Mouse (Mus musculus): ENCODE data around the gene Defb46. TPM values are rescaled to one million over a fixed set of nuclear protein-coding genes. Genes with fewer than 3 reads are reported as not detected.

Gene Defb46
- total RNA-seq (2021): not detected
- long read RNA-seq, experiment 1: 0 reads
- long read RNA-seq, experiment 2: 0 reads

DNA sequence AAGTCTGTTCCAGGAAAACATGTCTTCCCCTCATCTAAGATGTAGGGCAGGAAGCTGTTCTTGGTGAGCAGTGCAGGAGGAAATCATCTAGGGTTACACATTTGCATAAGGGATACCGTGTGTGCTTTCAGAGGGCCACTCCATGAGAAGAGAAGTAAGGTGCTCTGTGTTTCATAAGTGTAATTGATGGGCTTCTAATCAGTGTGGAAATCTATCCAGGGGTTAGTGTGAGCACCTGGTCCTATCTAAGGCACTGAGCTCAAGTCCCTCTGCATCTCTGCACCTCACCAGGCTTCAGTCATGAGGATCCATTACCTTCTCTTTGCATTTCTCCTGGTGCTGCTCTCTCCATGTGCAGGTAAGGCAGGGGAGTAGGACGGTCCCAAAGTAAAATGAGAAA is at the start of gene Defb46:
TSS of gene Defb46 (plus strand) at position 301 of the 400 bp plus-strand sequence.
- no peak for DNase-seq (ENCODE audit: low spot score in 2 of 2)

DNA sequence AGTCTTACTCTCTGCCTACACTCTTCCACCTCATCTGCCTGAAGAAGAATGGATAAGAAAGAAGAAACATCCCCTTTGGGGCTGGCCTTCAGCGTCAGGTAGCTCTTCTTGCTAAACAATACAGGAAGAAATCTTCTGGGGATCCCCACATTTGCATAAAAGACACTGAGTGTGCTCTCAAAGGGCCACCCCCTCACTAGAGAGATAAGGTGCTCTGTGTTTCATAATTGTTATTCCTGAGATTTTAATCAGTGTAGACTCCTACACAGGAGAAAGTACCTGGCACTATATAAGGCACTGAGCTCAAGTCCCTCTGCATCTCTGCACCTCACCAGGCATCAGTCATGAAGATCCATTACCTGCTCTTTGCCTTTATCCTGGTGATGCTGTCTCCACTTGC is 14.6 kb upstream of the Defb46 start, which contains the start of gene Defb6:
TSS of gene Defb6 (plus strand) at position 318 of the 400 bp plus-strand sequence.
- no peak for DNase-seq (ENCODE audit: low spot score in 2 of 2)

DNA sequence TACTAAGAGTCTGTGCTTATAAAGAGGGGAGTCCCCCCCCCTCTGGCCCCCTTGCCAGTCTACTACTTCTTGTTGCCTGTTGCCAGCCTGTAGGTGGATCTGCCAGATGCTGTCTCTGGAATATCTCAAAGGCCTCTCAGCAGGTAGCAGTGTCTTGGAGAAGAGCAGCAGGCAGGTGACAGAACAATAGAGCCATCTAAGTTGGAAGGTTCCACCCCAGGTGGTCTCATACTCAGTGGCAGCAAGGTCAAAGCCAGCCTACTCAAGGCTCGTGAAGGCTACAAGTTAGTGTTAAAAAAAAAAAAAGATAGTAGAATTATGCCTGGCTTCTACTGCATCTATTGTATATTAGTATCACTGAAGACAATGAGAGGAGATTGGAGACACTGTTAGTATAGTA is 1.6 kb upstream of the Defb46 start:
- DNase-seq (ENCODE audit: low spot score in 2 of 2): no peak

DNA sequence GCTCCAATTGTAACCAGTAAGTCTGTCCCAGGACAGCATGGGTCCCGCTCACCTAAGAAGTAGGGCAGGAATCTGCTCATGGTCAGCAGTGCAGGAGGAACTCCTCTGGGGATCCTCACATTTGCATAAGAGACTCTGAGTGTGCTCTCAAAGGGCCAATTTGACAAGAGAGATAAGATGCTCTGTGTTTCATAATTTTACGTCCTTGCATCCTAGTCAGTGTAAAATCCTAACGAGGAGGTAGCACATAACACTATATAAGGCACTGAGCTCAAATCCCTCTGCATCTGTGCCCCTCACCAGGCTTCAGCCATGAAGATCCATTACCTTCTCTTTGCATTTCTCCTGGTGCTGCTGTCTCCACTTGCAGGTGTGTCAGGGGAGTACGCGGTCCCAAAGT is 7.6 kb downstream of the Defb46 start, which contains the start of gene Defb5:
TSS of gene Defb5 (plus strand) at position 301 of the 400 bp plus-strand sequence.
- no peak for DNase-seq (ENCODE audit: low spot score in 2 of 2)

DNA sequence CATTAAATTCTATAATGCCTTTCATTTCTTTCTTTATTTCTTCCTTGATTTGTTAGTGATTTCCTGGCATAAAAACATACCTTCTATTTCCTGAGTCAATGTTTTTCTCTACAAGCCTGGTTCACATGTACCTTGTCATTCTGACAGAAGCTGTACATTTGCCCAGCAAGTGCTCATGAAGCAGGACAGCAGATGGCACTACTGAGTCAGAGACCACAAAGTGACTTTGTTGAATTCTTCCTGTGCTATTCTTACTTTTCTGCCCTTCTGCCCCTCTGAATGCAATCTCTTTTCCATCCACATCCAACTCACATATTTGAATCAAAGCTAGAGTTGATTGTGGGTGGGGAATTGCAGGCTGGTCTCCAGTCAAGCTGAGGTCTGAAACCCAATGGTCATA is 18.4 kb downstream of the Defb46 start:
- no peak for DNase-seq (ENCODE audit: low spot score in 2 of 2)

DNA sequence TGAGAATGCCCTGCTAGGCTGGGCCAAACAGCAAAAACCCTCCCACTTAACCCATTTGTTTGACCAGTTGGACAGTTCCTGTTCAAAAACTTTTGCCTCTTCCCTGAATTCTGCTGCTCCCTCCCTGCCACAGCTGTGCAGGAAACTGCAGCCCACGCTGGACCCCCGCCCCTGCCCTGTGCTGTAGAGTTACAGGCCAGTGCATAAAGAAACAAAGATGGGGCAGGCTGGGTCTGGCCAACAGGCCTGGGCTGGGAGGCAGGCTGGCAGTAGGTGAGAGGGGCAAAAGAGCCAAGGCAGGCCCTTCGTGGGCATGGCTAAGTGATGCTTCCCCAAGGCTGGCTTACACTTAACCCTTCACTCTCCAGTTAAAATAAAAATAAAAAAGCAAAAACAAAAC is 20.0 kb downstream of the Defb46 start:
- DNase-seq (ENCODE audit: low spot score in 2 of 2): no peak

Other genes starting within 250 kb of the Defb46 start
- gene Defb37, start 248.9 kb upstream of the Defb46 start, total RNA-seq (2021): not detected
- not detected for gene Defb38, start 213.3 kb upstream of the Defb46 start, total RNA-seq (2021)
- gene Defb39, start 175.1 kb upstream of the Defb46 start, total RNA-seq (2021): not detected
- not detected for gene Defb12, start 125.1 kb upstream of the Defb46 start, total RNA-seq (2021)
- gene Defb34, start 116.2 kb upstream of the Defb46 start, total RNA-seq (2021): not detected
- gene Gm45826, start 99.1 kb upstream of the Defb46 start, total RNA-seq (2021): not detected
- gene Defb14, start 45.6 kb upstream of the Defb46 start, total RNA-seq (2021): not detected
- gene Defb4, start 41.2 kb upstream of the Defb46 start, total RNA-seq (2021): not detected
- gene Defb6, start 14.4 kb upstream of the Defb46 start, total RNA-seq (2021): not detected
- gene Defb5, start 7.7 kb downstream of the Defb46 start, total RNA-seq (2021): not detected
- not detected for gene Defb3, start 53.4 kb downstream of the Defb46 start, total RNA-seq (2021)
- not detected for gene Defb8, start 207.7 kb downstream of the Defb46 start, total RNA-seq (2021)

All from layer of hippocampus, postnatal 14 days (tissue).